Mouse (Mus musculus): ENCODE data around the gene Tmem150a.

Gene Tmem150a

GRCm38 (mm10) chr6:72352636-72353405 is 2.4 kb upstream of the Tmem150a start:
- peak; percentile 49 for DNase-seq (ENCODE audit: low read depth, low spot score)

- DNase-seq (ENCODE audit: low read depth, low spot score): no peak
Observed at GRCm38 (mm10) chr6:72354025-72354424, 1.2 kb upstream of the Tmem150a start.

GRCm38 (mm10) chr6:72356001-72356532 is 820 bp downstream of the Tmem150a start:
- DNase-seq (ENCODE audit: low read depth, low spot score): no peak

- no peak for DNase-seq (ENCODE audit: low read depth, low spot score)
Observed at GRCm38 (mm10) chr6:72357164-72358079, 2.2 kb downstream of the Tmem150a start.

- no peak for DNase-seq (ENCODE audit: low read depth, low spot score)
Observed at GRCm38 (mm10) chr6:72358086-72358764, 3.0 kb downstream of the Tmem150a start.

GRCm38 (mm10) chr6:72359343-72359742 is 4.1 kb downstream of the Tmem150a start:
- no peak for DNase-seq (ENCODE audit: low read depth, low spot score)

- no peak for DNase-seq (ENCODE audit: low read depth, low spot score)
Observed at GRCm38 (mm10) chr6:72359891-72360598, 4.8 kb downstream of the Tmem150a start.

- no peak for DNase-seq (ENCODE audit: low read depth, low spot score)
Observed at GRCm38 (mm10) chr6:72360599-72360935, 5.3 kb downstream of the Tmem150a start.

- no peak for DNase-seq (ENCODE audit: low read depth, low spot score)
Observed at GRCm38 (mm10) chr6:72361121-72361551, 5.9 kb downstream of the Tmem150a start.

- DNase-seq (ENCODE audit: low read depth, low spot score): peak; percentile 90
Observed at GRCm38 (mm10) chr6:72362132-72363028, 7.1 kb downstream of the Tmem150a start.

- no peak for DNase-seq (ENCODE audit: low read depth, low spot score)
Observed at GRCm38 (mm10) chr6:72364009-72364408, 8.8 kb downstream of the Tmem150a start.

- DNase-seq (ENCODE audit: low read depth, low spot score): no peak
Observed at GRCm38 (mm10) chr6:72364985-72365384, 9.7 kb downstream of the Tmem150a start.

GRCm38 (mm10) chr6:72366304-72366703 is 11.1 kb downstream of the Tmem150a start:
- DNase-seq (ENCODE audit: low read depth, low spot score): no peak

- DNase-seq (ENCODE audit: low read depth, low spot score): no peak
Observed at GRCm38 (mm10) chr6:72366844-72367443, 11.7 kb downstream of the Tmem150a start, which contains the start of gene Rnf181. Rnf181 (minus strand) TSS chr6:72366956.

- DNase-seq (ENCODE audit: low read depth, low spot score): no peak
Observed at GRCm38 (mm10) chr6:72367460-72367974, 12.3 kb downstream of the Tmem150a start.

- DNase-seq (ENCODE audit: low read depth, low spot score): no peak
Observed at GRCm38 (mm10) chr6:72369557-72369956, 14.3 kb downstream of the Tmem150a start.

GRCm38 (mm10) chr6:72370091-72370490 is 14.8 kb downstream of the Tmem150a start:
- no peak for DNase-seq (ENCODE audit: low read depth, low spot score)

- DNase-seq (ENCODE audit: low read depth, low spot score): no peak
Observed at GRCm38 (mm10) chr6:72371147-72371546, 15.9 kb downstream of the Tmem150a start.

GRCm38 (mm10) chr6:72371571-72371970 is 16.3 kb downstream of the Tmem150a start:
- DNase-seq (ENCODE audit: low read depth, low spot score): no peak
